Mouse (Mus musculus): Measurements from ENCODE around the gene H2-DMb1. TPM values are rescaled to one million over a fixed set of nuclear protein-coding genes. Genes with fewer than 3 reads are reported as not detected.
"Not testable (repeated sequence)": the region's sequence is repeated elsewhere in the genome, so short reads cannot be mapped to it uniquely, and the experiment has no call there.

The H2-DMb1 gene
- polyA plus RNA-seq, 1 experiment from 2014 or later, result 2.6 TPM

DNA sequence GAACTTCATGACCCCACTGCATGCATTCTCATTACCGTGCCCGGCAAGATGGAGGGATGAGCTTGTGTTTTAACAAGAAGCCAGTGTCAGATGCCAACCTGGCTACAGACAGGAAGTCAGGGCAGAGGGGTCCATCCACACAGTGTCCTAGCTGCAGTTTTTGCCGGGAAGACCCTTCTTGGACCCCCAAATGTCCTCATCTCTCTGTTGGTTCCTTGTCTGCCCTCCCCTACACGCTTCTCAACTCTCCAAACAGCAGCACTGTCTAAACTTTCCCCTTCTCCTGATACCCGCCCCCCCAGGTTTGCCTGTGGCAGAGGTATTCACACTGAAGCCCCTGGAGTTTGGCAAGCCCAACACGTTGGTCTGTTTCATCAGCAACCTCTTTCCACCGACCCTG is 15.3 kb upstream of the H2-DMb1 start:
- WGBS, result 71% methylated on average over 7 of the region's 7 CpGs
- Histone ChIP-seq H3K4me2 (no peak overlapping the region), H3K27ac (no peak overlapping the region), H3K9ac (no peak overlapping the region), H3K36me3 (no peaks in the 10 kb centered on the region), H3K9me3 (no peaks in the 10 kb centered on the region), H3K27me3 (peaks cover 55% of the 10 kb centered on the region), H3K4me1 (peaks cover 20% of the 10 kb centered on the region), H3K4me3 (no peak overlapping the region)
- ATAC-seq (ENCODE audit: insufficient number of reproducible peaks, low FRiP score, low TSS enrichment, low read depth), result no peak

DNA sequence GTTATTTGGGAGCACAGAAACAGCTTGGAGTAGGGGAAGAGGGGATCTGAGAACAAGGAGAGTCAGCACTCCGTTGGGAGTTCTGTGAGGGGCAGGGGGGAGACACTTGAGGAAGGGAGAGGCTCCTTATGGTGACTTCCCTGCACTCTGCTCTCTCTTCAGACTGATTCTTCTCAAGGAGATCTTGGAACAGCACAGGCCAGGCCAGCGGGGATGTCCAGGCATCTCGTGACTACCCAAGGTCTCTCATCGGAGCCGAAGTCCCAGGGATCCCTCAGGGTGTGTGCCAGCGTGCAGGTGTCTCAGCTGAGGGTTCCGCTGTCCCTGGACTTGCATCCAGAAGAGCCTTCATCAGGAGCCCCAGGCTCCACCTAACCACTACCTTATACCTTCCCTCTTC is 14.2 kb upstream of the H2-DMb1 start:
- H3K9me3 ChIP-seq, result no peaks in the 10 kb centered on the region
- no peak overlapping the region for H3K27ac ChIP-seq
- H3K4me1 ChIP-seq, result peaks cover 26% of the 10 kb centered on the region
- H3K4me2 ChIP-seq, result no peak overlapping the region
- H3K27me3 ChIP-seq, result peaks cover 55% of the 10 kb centered on the region
- no peaks in the 10 kb centered on the region for H3K36me3 ChIP-seq
- ATAC-seq (ENCODE audit: insufficient number of reproducible peaks, low FRiP score, low TSS enrichment, low read depth), result no peak
- WGBS, result 71% methylated on average over 7 of the region's 7 CpGs
- H3K4me3 ChIP-seq, result no peak overlapping the region
- H3K9ac ChIP-seq, result no peak overlapping the region

DNA sequence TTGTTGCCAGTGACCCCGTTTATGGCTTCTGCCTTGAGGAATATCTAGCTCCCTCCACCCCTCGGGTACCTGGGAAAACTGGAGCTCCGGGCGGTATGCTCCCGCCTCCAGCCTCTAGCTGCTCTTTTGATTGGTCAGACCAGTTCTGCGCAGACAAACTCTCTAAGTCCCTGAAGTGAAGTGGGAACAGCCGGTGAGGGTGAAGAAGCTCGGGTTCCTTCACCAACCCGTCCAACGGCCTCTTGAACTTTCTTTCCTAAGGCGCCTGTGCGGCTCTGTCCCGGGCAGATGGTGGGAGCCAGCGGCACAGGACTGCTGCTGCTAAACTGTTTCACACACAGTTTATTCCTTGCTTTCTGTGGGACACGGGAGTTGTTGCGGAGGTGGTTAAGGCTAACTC is 13.5 kb upstream of the H2-DMb1 start:
- Histone ChIP-seq H3K27me3 (peaks cover 55% of the 10 kb centered on the region), H3K36me3 (no peaks in the 10 kb centered on the region), H3K9ac (peak overlapping the region; percentile 18; the same call in 1 of the 2 replicates), H3K9me3 (no peaks in the 10 kb centered on the region), H3K4me1 (peaks cover 26% of the 10 kb centered on the region), H3K27ac (no peak overlapping the region), H3K4me2 (peak overlapping the region; percentile 54), H3K4me3 (peak overlapping the region; percentile 33)
- ATAC-seq (ENCODE audit: insufficient number of reproducible peaks, low FRiP score, low TSS enrichment, low read depth), result no peak
- 3% methylated on average over 16 of the region's 16 CpGs for WGBS

DNA sequence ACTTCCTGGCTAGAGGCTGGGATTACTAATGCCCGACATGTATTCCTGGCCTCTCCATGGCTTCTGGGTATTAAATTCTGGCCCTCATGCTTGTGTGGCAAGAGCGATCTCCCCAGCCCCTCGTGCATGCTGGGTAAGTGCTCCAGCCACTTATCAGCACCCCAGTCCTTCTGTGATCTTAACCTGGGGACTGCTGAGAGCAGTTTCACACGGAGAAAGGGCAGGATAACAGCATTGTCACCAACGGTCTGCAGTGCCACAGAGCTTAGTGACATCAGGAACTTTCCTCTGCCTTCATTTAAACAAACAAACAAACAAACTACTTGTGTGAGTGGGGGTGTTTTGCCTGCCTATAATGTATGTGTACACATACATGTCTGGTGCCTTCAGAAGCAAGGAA is 12.6 kb upstream of the H2-DMb1 start:
- no peaks in the 10 kb centered on the region for H3K36me3 ChIP-seq
- H3K9me3 ChIP-seq, result no peaks in the 10 kb centered on the region
- no peak overlapping the region for H3K9ac ChIP-seq
- no peak overlapping the region for H3K4me2 ChIP-seq
- peaks cover 26% of the 10 kb centered on the region for H3K4me1 ChIP-seq
- no peak overlapping the region for H3K27ac ChIP-seq
- ATAC-seq (ENCODE audit: insufficient number of reproducible peaks, low FRiP score, low TSS enrichment, low read depth), result no peak
- H3K27me3 ChIP-seq, result peaks cover 55% of the 10 kb centered on the region
- H3K4me3 ChIP-seq, result no peak overlapping the region
- WGBS, result 15% methylated on average over 5 of the region's 5 CpGs

DNA sequence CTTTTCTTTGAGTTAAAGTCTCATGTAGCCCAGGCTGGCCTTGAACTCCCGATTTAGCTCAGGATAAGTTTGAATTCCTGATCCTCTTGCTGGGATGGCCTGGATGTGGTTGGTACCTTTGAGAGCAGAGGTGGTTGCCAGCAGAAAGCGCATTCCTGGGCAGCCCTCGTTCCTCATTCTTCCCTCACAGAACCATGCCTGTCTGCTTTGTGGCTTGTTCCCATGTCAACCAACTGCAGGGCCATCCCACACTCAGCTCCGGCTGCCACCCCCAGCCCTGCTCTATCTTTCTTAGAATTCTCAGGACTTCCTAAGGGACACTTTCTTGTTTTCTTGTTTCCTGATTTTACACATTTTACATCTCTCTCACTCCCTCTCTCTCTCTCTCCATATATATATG is 11.4 kb upstream of the H2-DMb1 start:
- peaks cover 52% of the 10 kb centered on the region for H3K27me3 ChIP-seq
- no peak overlapping the region for H3K4me3 ChIP-seq
- H3K4me1 ChIP-seq, result peaks cover 21% of the 10 kb centered on the region
- no peak overlapping the region for H3K4me2 ChIP-seq
- H3K9me3 ChIP-seq, result no peaks in the 10 kb centered on the region
- no peak overlapping the region for H3K27ac ChIP-seq
- H3K36me3 ChIP-seq, result no peaks in the 10 kb centered on the region
- 61% methylated on average over 4 of the region's 4 CpGs for WGBS
- no peak overlapping the region for H3K9ac ChIP-seq
- no peak for ATAC-seq (ENCODE audit: insufficient number of reproducible peaks, low FRiP score, low TSS enrichment, low read depth)

DNA sequence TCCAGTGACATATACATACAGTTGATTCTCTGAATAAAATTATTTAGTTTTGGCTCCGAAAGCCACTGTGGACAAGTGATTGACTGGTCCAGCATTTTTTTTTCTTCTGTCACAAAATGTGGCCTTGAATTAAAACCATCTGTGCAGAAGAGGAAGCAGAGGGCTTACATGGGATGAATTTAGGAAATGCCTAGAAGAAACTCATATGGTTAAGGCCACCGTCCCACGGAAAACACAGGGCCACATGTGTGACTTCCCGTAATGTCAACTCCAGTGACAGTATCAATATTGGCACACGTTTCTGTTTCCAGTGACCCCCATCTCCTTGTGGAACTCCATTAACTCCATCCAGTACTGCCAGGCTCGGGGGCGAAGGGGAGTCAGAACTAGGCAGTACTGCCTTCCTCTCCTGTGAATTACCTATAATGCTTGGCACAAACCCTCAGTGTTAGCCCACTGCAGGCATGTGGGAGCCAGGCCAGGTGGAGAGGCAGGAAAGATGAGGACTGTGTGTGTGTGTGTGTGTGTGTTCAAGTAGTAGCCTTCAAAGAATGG is 10.3 kb upstream of the H2-DMb1 start:
- Histone ChIP-seq H3K36me3 (no peaks in the 10 kb centered on the region), H3K27me3 (peaks cover 41% of the 10 kb centered on the region), H3K4me1 (peaks cover 21% of the 10 kb centered on the region), H3K9me3 (no peaks in the 10 kb centered on the region), H3K9ac (no peak overlapping the region), H3K4me2 (no peak overlapping the region), H3K4me3 (no peak overlapping the region), H3K27ac (no peak overlapping the region)
- ATAC-seq (ENCODE audit: insufficient number of reproducible peaks, low FRiP score, low TSS enrichment, low read depth), result no peak
- WGBS, result 48% methylated on average over 7 of the region's 7 CpGs

DNA sequence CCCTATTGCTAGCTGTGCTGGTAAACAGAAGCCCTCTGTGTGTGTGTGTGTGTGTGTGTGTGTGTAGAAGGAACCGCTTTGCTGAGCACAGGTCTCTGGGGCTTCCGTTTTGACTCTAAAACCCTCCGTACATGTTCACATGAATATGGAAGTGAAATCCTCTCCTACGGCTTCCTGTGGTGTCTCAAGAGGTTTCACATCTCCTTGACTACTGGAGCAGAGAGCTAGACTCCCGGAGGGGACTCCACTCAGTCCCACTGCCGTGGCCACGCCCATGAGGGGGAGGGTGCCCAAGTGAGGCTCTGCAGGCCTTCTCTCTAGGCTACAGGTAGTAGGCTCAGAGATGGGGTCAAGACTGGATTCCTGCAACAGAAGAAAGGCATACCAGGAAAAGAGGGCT is 9.8 kb upstream of the H2-DMb1 start, which contains the start of gene H2-DMb2:
TSS of gene H2-DMb2 (plus strand) at position 275 of the 400 bp plus-strand sequence.
- Histone ChIP-seq H3K4me2 (no peak within 1 kb of the TSS), H3K27me3 (peaks cover 37% of the 10 kb centered on the region), H3K4me1 (peaks cover 21% of the 10 kb centered on the region), H3K36me3 (no peaks in the 10 kb centered on the region), H3K9me3 (no peaks in the 10 kb centered on the region), H3K9ac (no peak within 1 kb of the TSS), H3K4me3 (no peak within 1 kb of the TSS), H3K27ac (no peak within 1 kb of the TSS)
- no peak for ATAC-seq (ENCODE audit: insufficient number of reproducible peaks, low FRiP score, low TSS enrichment, low read depth)
- 36% methylated on average over 7 of the region's 7 CpGs for WGBS

DNA sequence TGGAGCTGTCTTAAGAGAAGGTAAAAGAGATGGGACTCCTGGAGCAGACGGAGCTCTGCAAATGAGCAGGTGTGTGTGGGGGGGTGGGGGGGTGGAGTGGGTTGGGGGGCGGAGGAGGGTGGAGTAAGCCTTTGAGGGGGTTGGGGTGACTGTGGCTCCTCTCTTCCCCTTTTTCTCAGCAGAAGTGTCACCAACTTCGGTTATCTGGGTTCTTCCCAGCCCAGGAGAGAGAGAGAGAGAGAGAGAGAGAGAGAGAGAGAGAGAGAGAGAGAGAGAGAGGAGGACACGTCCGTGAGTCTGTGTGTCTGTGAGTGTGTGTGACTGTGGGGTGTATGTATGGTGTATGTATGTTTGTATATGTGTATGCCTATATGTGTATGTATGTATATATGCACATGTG is 9.4 kb upstream of the H2-DMb1 start:
- no peaks in the 10 kb centered on the region for H3K9me3 ChIP-seq
- no peaks in the 10 kb centered on the region for H3K36me3 ChIP-seq
- peaks cover 33% of the 10 kb centered on the region for H3K27me3 ChIP-seq
- WGBS, result 73% methylated on average over 4 of the region's 5 CpGs
- ATAC-seq (ENCODE audit: insufficient number of reproducible peaks, low FRiP score, low TSS enrichment, low read depth), result no peak
- H3K4me3 ChIP-seq, result no peak overlapping the region
- H3K4me1 ChIP-seq, result peaks cover 21% of the 10 kb centered on the region
- no peak overlapping the region for H3K4me2 ChIP-seq
- no peak overlapping the region for H3K9ac ChIP-seq
- no peak overlapping the region for H3K27ac ChIP-seq

DNA sequence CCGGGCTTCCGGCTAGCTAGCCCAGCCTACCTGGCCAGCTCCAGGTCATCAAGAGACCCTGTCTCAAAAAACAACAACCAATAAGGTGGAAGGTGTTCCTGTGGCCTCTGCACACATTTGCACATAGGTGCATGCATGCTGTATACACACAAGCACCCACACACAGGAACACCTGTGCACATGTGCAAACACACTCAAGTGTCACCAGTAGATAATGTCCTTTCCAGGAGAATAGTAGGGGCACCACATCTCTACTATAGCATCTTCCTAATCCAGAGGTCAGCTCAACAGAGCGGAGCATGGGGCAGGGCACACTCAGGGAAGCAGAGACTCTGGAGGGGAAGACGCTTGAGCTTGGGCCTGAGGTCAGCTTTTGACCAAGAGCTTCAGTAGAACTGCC is 8.7 kb upstream of the H2-DMb1 start:
- Histone ChIP-seq H3K4me1 (peaks cover 18% of the 10 kb centered on the region), H3K27me3 (peaks cover 25% of the 10 kb centered on the region)
- H3K4me3 ChIP-seq; H3K27ac ChIP-seq; H3K4me2 ChIP-seq; ATAC-seq (ENCODE audit: insufficient number of reproducible peaks, low FRiP score, low TSS enrichment, low read depth); H3K36me3 ChIP-seq; H3K9me3 ChIP-seq; H3K9ac ChIP-seq: not testable (repeated sequence)
- 90% methylated on average over 4 of the region's 4 CpGs for WGBS

DNA sequence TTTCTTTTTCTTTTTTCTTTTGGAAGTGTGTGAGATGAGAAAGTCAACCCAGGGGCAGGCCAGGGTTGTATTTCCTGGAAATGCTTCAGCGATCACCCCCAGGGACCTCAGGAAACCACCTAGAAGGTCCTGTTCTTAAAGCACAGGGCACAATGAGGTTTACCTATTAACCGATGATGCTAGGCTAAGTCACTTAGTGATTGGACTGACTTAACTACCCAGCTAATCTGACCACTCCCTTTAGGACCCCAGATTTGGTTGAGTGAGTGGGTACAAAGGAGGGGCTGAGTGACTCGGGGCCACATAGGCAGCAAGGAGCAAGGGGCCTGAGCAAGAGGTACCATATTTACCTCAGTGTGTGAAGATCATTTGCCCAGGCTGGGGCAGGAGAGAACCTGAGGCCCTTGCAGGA is 7.9 kb upstream of the H2-DMb1 start:
- Histone ChIP-seq H3K4me3 (no peak overlapping the region), H3K4me1 (peaks cover 12% of the 10 kb centered on the region), H3K36me3 (no peaks in the 10 kb centered on the region), H3K9me3 (no peaks in the 10 kb centered on the region), H3K27ac (no peak overlapping the region), H3K27me3 (peaks cover 19% of the 10 kb centered on the region), H3K9ac (no peak overlapping the region), H3K4me2 (no peak overlapping the region)
- no peak for ATAC-seq (ENCODE audit: insufficient number of reproducible peaks, low FRiP score, low TSS enrichment, low read depth)
- WGBS, result 73% methylated on average over 3 of the region's 3 CpGs

DNA sequence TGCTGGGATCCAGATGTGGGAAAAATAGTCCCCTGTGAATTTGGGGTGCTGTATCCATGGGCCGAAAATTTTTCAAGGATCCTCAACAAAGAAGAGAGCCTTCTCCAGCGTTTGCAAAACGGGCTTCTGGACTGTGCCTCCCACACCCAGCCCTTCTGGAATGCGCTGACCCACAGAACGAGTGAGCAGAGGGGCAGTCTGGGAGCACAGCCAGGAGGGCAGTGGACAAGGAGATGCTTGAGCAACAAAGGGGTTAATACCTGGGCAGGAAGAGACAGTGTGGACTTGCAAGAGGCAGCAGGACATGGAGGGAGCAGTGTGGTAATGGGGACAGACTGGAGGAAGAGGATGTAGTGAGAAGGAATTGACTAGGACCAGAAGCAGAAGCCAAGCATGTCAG is 2.7 kb downstream of the H2-DMb1 start:
- Histone ChIP-seq H3K4me1 (no peaks in the 10 kb centered on the region), H3K27ac (no peak overlapping the region), H3K4me3 (no peak overlapping the region), H3K4me2 (no peak overlapping the region), H3K27me3 (no peaks in the 10 kb centered on the region; the same call in 1 of the 2 replicates), H3K36me3 (no peaks in the 10 kb centered on the region), H3K9me3 (no peaks in the 10 kb centered on the region), H3K9ac (no peak overlapping the region)
- no peak for ATAC-seq (ENCODE audit: insufficient number of reproducible peaks, low FRiP score, low TSS enrichment, low read depth)
- WGBS, result 41% methylated on average over 5 of the region's 5 CpGs

DNA sequence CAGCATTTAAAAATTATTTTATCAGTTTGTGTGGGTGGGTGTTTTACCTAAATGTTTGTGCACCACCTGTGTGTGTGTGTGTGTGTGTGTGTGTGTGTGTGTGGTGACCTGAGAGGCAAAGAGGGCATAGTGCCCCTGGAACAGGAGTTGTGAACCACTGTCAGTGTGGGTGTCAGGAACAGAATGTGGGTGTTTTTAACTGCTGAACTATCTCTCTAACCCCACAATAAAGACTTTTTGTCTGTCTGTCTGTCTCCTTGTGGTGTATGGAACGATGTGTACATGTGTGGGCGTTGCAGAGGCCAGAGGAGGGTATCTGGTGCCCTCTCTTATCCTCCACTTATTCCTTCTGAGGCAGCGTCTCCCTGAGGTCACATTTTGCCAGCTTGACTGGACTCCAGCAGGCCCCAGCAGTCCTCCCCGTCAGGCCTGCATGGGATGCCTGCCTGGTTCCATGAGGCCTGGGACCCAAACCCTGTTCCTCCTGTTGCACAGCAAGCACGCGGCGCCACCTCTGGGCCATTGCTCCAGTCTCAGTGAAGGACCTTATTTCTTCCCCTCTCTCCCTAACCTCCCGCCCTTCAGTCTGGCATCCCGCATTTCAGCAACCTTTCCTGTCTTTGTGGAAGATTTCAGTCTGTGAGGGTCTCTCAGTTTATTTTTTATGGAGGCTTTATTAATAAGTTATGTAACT is 11.5 kb downstream of the H2-DMb1 start:
- ATAC-seq (ENCODE audit: insufficient number of reproducible peaks, low FRiP score, low TSS enrichment, low read depth), result no peak
- H3K4me1 ChIP-seq, result no peaks in the 10 kb centered on the region
- no peak overlapping the region for H3K9ac ChIP-seq
- H3K36me3 ChIP-seq, result no peaks in the 10 kb centered on the region
- 0 out of 2 replicates have a peak, but pooled peaks cover 2% of the 10 kb centered on the region for H3K27me3 ChIP-seq
- no peak overlapping the region for H3K4me2 ChIP-seq
- H3K4me3 ChIP-seq, result no peak overlapping the region
- WGBS, result 42% methylated on average over 9 of the region's 9 CpGs
- no peaks in the 10 kb centered on the region for H3K9me3 ChIP-seq
- H3K27ac ChIP-seq, result no peak overlapping the region

Measured in limb, embryonic 15.5 days (tissue).